ENCODE assay signal across 8 mouse cellular contexts in the genomic region with DNA sequence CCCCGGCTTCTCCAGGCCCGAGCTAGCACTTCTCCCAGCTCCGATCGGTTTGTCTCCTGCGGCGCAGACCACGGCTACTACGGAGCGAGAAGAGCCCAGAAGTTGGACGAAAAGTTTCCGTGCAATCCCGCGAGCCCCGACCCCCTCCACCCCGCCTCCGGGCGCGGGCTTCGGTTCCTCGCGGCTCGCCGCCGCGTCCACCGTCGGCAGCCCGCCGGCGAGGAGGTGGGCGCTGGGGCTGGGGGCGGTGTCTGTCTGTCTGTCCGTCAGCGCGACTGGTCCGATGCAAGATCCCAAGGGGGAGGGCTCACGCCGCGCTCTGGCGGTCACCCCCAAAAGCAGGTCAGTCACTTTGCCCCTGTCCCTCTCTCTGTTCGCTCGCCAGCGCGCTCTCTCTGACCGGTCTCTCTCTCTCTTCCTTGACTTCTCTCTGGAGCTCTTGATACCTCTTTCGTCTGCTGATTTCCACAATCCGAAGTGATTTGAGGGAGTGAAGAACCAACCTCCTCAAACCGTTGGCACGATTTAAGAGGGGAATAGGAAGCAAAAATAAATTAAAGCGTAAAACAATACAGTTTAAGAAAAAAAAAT. TPM values are rescaled to one million over a fixed set of nuclear protein-coding genes. Genes with fewer than 3 reads are reported as not detected.
DNase-seq lines count a peak whose midpoint lies in the region; ATAC-seq and TF ChIP-seq lines count a peak whose summit lies in the region.

No protein-coding gene starts in this region.

- no peak for ATAC-seq in erythroblast, adult 5-6 weeks (replicated peaks; ENCODE audit: low FRiP score, poor library complexity, severe bottlenecking)
- ATAC-seq in kidney, embryonic 14.5 days (ENCODE audit: low FRiP score, low TSS enrichment), result 0 out of 2 replicates have a peak, but pooled peaks have one; percentile 14
- peak; percentile 15; the same call in 1 of the 2 replicates for ATAC-seq in liver, embryonic 11.5 days (replicated peaks; ENCODE audit: low FRiP score)

- peaks cover 8% of the 10 kb centered on the region for H3K27me3 ChIP-seq in erythroblast, embryonic 14.5 days (ENCODE audit: control insufficient read depth)
- peaks cover 26% of the 10 kb centered on the region for H3K27me3 ChIP-seq in embryonic facial prominence, embryonic 10.5 days (replicated peaks; ENCODE audit: low read depth, poor library complexity, severe bottlenecking)
- no peaks in the 10 kb centered on the region for H3K27me3 ChIP-seq in kidney, embryonic 14.5 days (ENCODE audit: control insufficient read depth, insufficient read depth, low read length)
- H3K27me3 ChIP-seq in liver, embryonic 11.5 days (replicated peaks; ENCODE audit: control insufficient read depth, insufficient read depth, low read length), result no peaks in the 10 kb centered on the region
- no peaks in the 10 kb centered on the region for H3K27me3 ChIP-seq in myocyte (ENCODE audit: control insufficient read depth, insufficient read depth, insufficient read length)
- no peaks in the 10 kb centered on the region for H3K27me3 ChIP-seq in testis, adult 2 months (ENCODE audit: control insufficient read depth, insufficient read depth, low read length)

- H3K79me2 ChIP-seq in myocyte (ENCODE audit: control insufficient read depth, insufficient read depth), result peaks cover 54% of the 10 kb centered on the region

- peak overlapping the region; percentile 97 for H3K9ac ChIP-seq in kidney, embryonic 14.5 days (ENCODE audit: low read depth, low read length)
- H3K9ac ChIP-seq in liver, embryonic 11.5 days (ENCODE audit: low read depth, low read length), result peak overlapping the region; percentile 96

- peaks cover 9% of the 10 kb centered on the region for H3K36me3 ChIP-seq in erythroblast, embryonic 14.5 days (ENCODE audit: control insufficient read depth)
- H3K36me3 ChIP-seq in embryonic facial prominence, embryonic 10.5 days (replicated peaks), result peaks cover 12% of the 10 kb centered on the region
- no peaks in the 10 kb centered on the region; the same call in 1 of the 2 replicates for H3K36me3 ChIP-seq in kidney, embryonic 14.5 days (ENCODE audit: control insufficient read depth, insufficient read depth, low read length)
- H3K36me3 ChIP-seq in liver, embryonic 11.5 days (ENCODE audit: control insufficient read depth, insufficient read depth, low read length), result 0 out of 2 replicates have a peak, but pooled peaks cover 2% of the 10 kb centered on the region
- peaks cover 24% of the 10 kb centered on the region for H3K36me3 ChIP-seq in myocyte (ENCODE audit: control insufficient read depth, insufficient read depth)
- H3K36me3 ChIP-seq in testis, adult 2 months (ENCODE audit: control insufficient read depth, insufficient read depth, low read length), result no peaks in the 10 kb centered on the region

- peaks cover 58% of the 10 kb centered on the region for H3K4me1 ChIP-seq in erythroblast, embryonic 14.5 days (ENCODE audit: control insufficient read depth)
- H3K4me1 ChIP-seq in embryonic facial prominence, embryonic 10.5 days, result peaks cover 57% of the 10 kb centered on the region
- H3K4me1 ChIP-seq in kidney, embryonic 14.5 days (ENCODE audit: control insufficient read depth, insufficient read depth, low read length), result peaks cover 48% of the 10 kb centered on the region
- H3K4me1 ChIP-seq in liver, embryonic 11.5 days (replicated peaks; ENCODE audit: control insufficient read depth, insufficient read depth, low read length), result peaks cover 48% of the 10 kb centered on the region
- H3K4me1 ChIP-seq in testis, adult 2 months (ENCODE audit: control insufficient read depth, insufficient read depth, low read length), result peaks cover 20% of the 10 kb centered on the region

- peak; percentile 80 for DNase-seq in embryonic facial prominence, embryonic 10.5 days (ENCODE audit: low spot score)
- peak; percentile 61 to 64 for DNase-seq in heart, adult 9 months (ENCODE audit: low spot score in 2 of 2)
- peak; percentile 83 for DNase-seq in liver, embryonic 11.5 days (ENCODE audit: low spot score)

- H3K4me3 ChIP-seq in erythroblast, embryonic 14.5 days (replicated peaks), result peak overlapping the region; percentile 86
- peak overlapping the region; percentile 83 for H3K4me3 ChIP-seq in embryonic facial prominence, embryonic 10.5 days
- peak overlapping the region; percentile 93 for H3K4me3 ChIP-seq in kidney, embryonic 14.5 days (ENCODE audit: low read length)
- peak overlapping the region; percentile 95 for H3K4me3 ChIP-seq in liver, embryonic 11.5 days (ENCODE audit: low read depth, low read length)
- H3K4me3 ChIP-seq in myocyte, result peak overlapping the region; percentile 97
- H3K4me3 ChIP-seq in testis, adult 2 months (ENCODE audit: control insufficient read depth, low read depth, low read length), result peak overlapping the region; percentile 88

- no peaks in the 10 kb centered on the region for H3K9me3 ChIP-seq in erythroblast, embryonic 14.5 days (ENCODE audit: control insufficient read depth, low read length)
- no peaks in the 10 kb centered on the region for H3K9me3 ChIP-seq in embryonic facial prominence, embryonic 10.5 days
- no peaks in the 10 kb centered on the region for H3K9me3 ChIP-seq in kidney, embryonic 14.5 days (ENCODE audit: control insufficient read depth, low read length)
- no peaks in the 10 kb centered on the region for H3K9me3 ChIP-seq in liver, embryonic 11.5 days (ENCODE audit: control insufficient read depth, low read length)

- H3K4me2 ChIP-seq in kidney, embryonic 14.5 days (replicated peaks; ENCODE audit: low read depth, low read length), result peak overlapping the region; percentile 92
- H3K4me2 ChIP-seq in liver, embryonic 11.5 days, result peak overlapping the region; percentile 97
- no peak overlapping the region for H3K4me2 ChIP-seq in myocyte (ENCODE audit: low read depth)

- peak overlapping the region; percentile 100 for H3ac ChIP-seq in myocyte (ENCODE audit: control insufficient read depth, insufficient read length)

- peak; percentile 56 for TF ChIP-seq POLR2A in myocyte (IDR thresholded peaks at IDR 0.05; ENCODE audit: insufficient read length, low read depth)
- no peak for TF ChIP-seq POLR2A in testis, adult 2 months (IDR thresholded peaks at IDR 0.05; ENCODE audit: control insufficient read depth, low read depth, low read length)

- no peak for TF ChIP-seq CTCF in testis, adult 2 months (IDR thresholded peaks at IDR 0.05; ENCODE audit: control insufficient read depth, insufficient read depth, insufficient replicate concordance, low read depth, low read length)

- 0% methylated on average over 50 of the region's 50 CpGs for WGBS in embryonic facial prominence, embryonic 10.5 days
- WGBS in kidney, embryonic 14.5 days, result under 1% methylated on average over 50 of the region's 50 CpGs
- under 1% methylated on average over 50 of the region's 50 CpGs for WGBS in liver, embryonic 11.5 days

- H3K27ac ChIP-seq in embryonic facial prominence, embryonic 10.5 days (replicated peaks), result peak overlapping the region; percentile 98
- H3K27ac ChIP-seq in kidney, embryonic 14.5 days (ENCODE audit: low read depth, low read length), result peak overlapping the region; percentile 99
- peak overlapping the region; percentile 96 for H3K27ac ChIP-seq in liver, embryonic 11.5 days (ENCODE audit: low read depth, low read length)
- H3K27ac ChIP-seq in testis, adult 2 months (ENCODE audit: control insufficient read depth, insufficient read depth, low read depth, low read length), result no peak overlapping the region

TF ChIP-seq in myocyte, 11 proteins besides CTCF, POLR2A, EP300 and RAD21:
- no peak for TF ChIP-seq TCF12 (IDR thresholded peaks at IDR 0.05; ENCODE audit: insufficient read depth, poor library complexity, severe bottlenecking)
- peak; percentile 87 for TF ChIP-seq POLR2AphosphoS2 (IDR thresholded peaks at IDR 0.05; ENCODE audit: insufficient read length, low read depth)

RNA-seq across cellular contexts. Expression of a gene that starts 0.5 kb away (rescaled TPM):
- 0.86 and 1.3 TPM in 2 replicates for polyA plus RNA-seq in erythroblast, embryonic 14.5 days (2012)
- total RNA-seq in erythroblast, adult 5-6 weeks (2015; ENCODE audit: low replicate concordance), result 8.8 and 14.8 TPM in 2 replicates
- total RNA-seq in erythroblast, adult 5-6 weeks (2017; ENCODE audit: low replicate concordance), result 5.7 and 11.3 TPM in 2 replicates
- 2.1 and 2.3 TPM in 2 replicates for polyA plus RNA-seq in embryonic facial prominence, embryonic 10.5 days (2016; fragmentation: Nextera tagmentation; extraction: Ambion mirVana)
- 8.2 and 10.1 TPM in 2 replicates for polyA plus RNA-seq in kidney, embryonic 14.5 days (2014; fragmentation: Nextera tagmentation; extraction: Ambion mirVana)
- polyA plus RNA-seq in liver, embryonic 11.5 days (2014; fragmentation: Nextera tagmentation; extraction: Ambion mirVana), result 3.4 and 4.6 TPM in 2 replicates
- polyA plus RNA-seq in myocyte (2012; fragmentation: generic; extraction: Trizol), result 177 TPM
- polyA plus RNA-seq in testis, adult 2 months (2012; rRNA removed), result 13.2 and 13.5 TPM in 2 replicates

Comparison
In these comparisons a context has a peak if more than half of its experiments do, and no peak if none do; other contexts are left out.
1. RNA of a gene that starts 0.5 kb away (polyA plus RNA-seq): 177 TPM in myocyte (single experiment); 13.2 to 13.5 TPM in testis, adult 2 months, 8.2 to 10.1 TPM in kidney, embryonic 14.5 days, 3.4 to 4.6 TPM in liver, embryonic 11.5 days, 2.1 to 2.3 TPM in embryonic facial prominence, embryonic 10.5 days and 0.86 to 1.3 TPM in erythroblast, embryonic 14.5 days; every median in the first group is over 10 times any median in the second.
2. Peak in every context shown above with its lines, with median percentiles within 50 percentile points of each other: H3K4me3 ChIP-seq and DNase-seq.